In the genomic region with DNA sequence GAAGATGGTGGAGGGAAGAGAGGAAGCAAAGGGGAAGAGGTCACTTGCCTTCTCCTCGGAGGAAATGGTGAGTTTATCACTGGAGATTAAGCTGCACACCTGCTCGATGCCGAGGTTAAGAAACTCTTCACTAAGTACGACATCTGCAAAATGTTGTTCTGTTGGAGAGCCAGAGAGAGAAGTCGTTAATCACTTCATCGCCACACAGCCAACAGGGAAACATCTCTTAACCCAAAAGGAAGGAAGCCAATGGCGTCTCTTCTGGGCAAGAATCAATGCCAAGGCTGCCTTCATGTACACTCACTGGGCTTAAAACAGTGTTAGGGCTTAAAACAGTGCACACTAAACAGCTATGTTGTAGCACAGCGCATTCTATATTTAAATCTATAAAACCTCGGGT, we compare ENCODE assay signal across 30 mouse cellular contexts. TPM values are rescaled to one million over a fixed set of nuclear protein-coding genes. Genes with fewer than 3 reads are reported as not detected.
DNase-seq lines count a peak whose midpoint lies in the region; ATAC-seq and TF ChIP-seq lines count a peak whose summit lies in the region.
"Had no signal": no experiment of that assay in that cellular context is flagged by ENCODE, and none has a peak within 500 bp of the region (broad histone marks: within the 10 kb centered on the region; RNA-seq: fewer than 3 reads in every experiment).

No protein-coding gene starts in this region.

- no peak overlapping the region for H3K9ac ChIP-seq in forebrain, postnatal 0 days
- H3K9ac ChIP-seq in hindbrain, embryonic 11.5 days (ENCODE audit: low read depth, low read length) = no peak overlapping the region
- H3K9ac ChIP-seq: embryonic facial prominence, embryonic 13.5 days; heart, embryonic 15.5 days; hindbrain, embryonic 14.5 days; limb, embryonic 13.5 days; midbrain, embryonic 15.5 days had no signal

- TF ChIP-seq CTCF in forebrain, postnatal 0 days (IDR thresholded peaks at IDR 0.05; ENCODE audit: low read depth) = no peak

- 78% methylated on average over 9 of the region's 9 CpGs for WGBS in forebrain, postnatal 0 days
- WGBS in hindbrain, embryonic 11.5 days = 86% methylated on average over 9 of the region's 9 CpGs

- no peak overlapping the region for H3K4me3 ChIP-seq in forebrain, postnatal 0 days (ENCODE audit: low read depth, low read length)
- H3K4me3 ChIP-seq in hindbrain, embryonic 11.5 days (ENCODE audit: low read depth, low read length) = no peak overlapping the region
- H3K4me3 ChIP-seq: embryonic facial prominence, embryonic 13.5 days; heart, embryonic 15.5 days; layer of hippocampus, adult 2 months; left cerebral cortex, adult 2 months; limb, embryonic 13.5 days; midbrain, embryonic 15.5 days had no signal

- H3K27me3 ChIP-seq in forebrain, postnatal 0 days (ENCODE audit: insufficient read depth, low read length) = no peaks in the 10 kb centered on the region
- H3K27me3 ChIP-seq in hindbrain, embryonic 11.5 days (ENCODE audit: control insufficient read depth, insufficient read depth, low read length) = no peaks in the 10 kb centered on the region
- H3K27me3 ChIP-seq: embryonic facial prominence, embryonic 13.5 days; heart, embryonic 15.5 days; limb, embryonic 13.5 days; midbrain, embryonic 15.5 days had no signal

- peak; percentile 10 to 15 for DNase-seq in kidney, postnatal 36 days
- no peak for DNase-seq in kidney, postnatal 14 days
- peak; percentile 16 for DNase-seq in NIH3T3 (ENCODE audit: low read depth)
- peak; percentile 56 for DNase-seq in fat pad, adult 2 months (ENCODE audit: extremely low read depth, low read depth, low spot score)
- no peak for DNase-seq in forebrain, postnatal 0 days
- DNase-seq in hindbrain, embryonic 11.5 days (ENCODE audit: low spot score) = no peak
- DNase-seq in frontal cortex, postnatal 25 days (ENCODE audit: low spot score in 2 of 2) = no peak
- DNase-seq: adrenal gland, postnatal 14 days; B cell, adult 2 months; cerebellum, adult 11-12 months; cerebellum, adult 9-11 months; gastrocnemius, postnatal 36 days; kidney, adult 8-10 months; kidney, postnatal 10 days; right cerebral cortex, adult 18-20 months; spleen, adult 18-20 months; thymus, adult 18-20 months; thymus, postnatal 4 days had no signal

- H3K9me3 ChIP-seq in forebrain, postnatal 0 days (ENCODE audit: low read length) = no peaks in the 10 kb centered on the region
- H3K9me3 ChIP-seq in hindbrain, embryonic 11.5 days (ENCODE audit: control insufficient read depth, low read length) = no peaks in the 10 kb centered on the region
- H3K9me3 ChIP-seq: embryonic facial prominence, embryonic 13.5 days; heart, embryonic 15.5 days; limb, embryonic 13.5 days; midbrain, embryonic 15.5 days had no signal

- 0 out of 2 replicates have a peak, but pooled peaks cover 4% of the 10 kb centered on the region for H3K36me3 ChIP-seq in forebrain, postnatal 0 days (ENCODE audit: insufficient read depth)
- H3K36me3 ChIP-seq in hindbrain, embryonic 11.5 days (ENCODE audit: control insufficient read depth, insufficient read depth, low read length) = no peaks in the 10 kb centered on the region
- H3K36me3 ChIP-seq: heart, embryonic 15.5 days; midbrain, embryonic 15.5 days had no signal

- peak; percentile 49 for ATAC-seq in megakaryocyte, adult 5-6 weeks (ENCODE audit: poor library complexity, severe bottlenecking)
- no peak for ATAC-seq in forebrain, postnatal 0 days
- ATAC-seq in hindbrain, embryonic 11.5 days (ENCODE audit: low FRiP score) = no peak
- ATAC-seq: lung, postnatal 0 days; midbrain, embryonic 15.5 days had no signal

- no peak overlapping the region for H3K4me2 ChIP-seq in forebrain, postnatal 0 days (ENCODE audit: low read depth)
- no peak overlapping the region for H3K4me2 ChIP-seq in hindbrain, embryonic 11.5 days (replicated peaks; ENCODE audit: low read depth, low read length)
- H3K4me2 ChIP-seq: embryonic facial prominence, embryonic 13.5 days; heart, embryonic 15.5 days; hindbrain, embryonic 14.5 days; limb, embryonic 13.5 days; liver, embryonic 11.5 days; midbrain, embryonic 15.5 days had no signal

- no peaks in the 10 kb centered on the region for H3K4me1 ChIP-seq in forebrain, postnatal 0 days (ENCODE audit: insufficient read depth)
- no peaks in the 10 kb centered on the region for H3K4me1 ChIP-seq in hindbrain, embryonic 11.5 days (replicated peaks; ENCODE audit: control insufficient read depth, insufficient read depth, low read length)
- H3K4me1 ChIP-seq: embryonic facial prominence, embryonic 13.5 days; heart, embryonic 15.5 days; midbrain, embryonic 15.5 days had no signal

- no peak overlapping the region for H3K27ac ChIP-seq in forebrain, postnatal 0 days (ENCODE audit: low read depth, low read length)
- H3K27ac ChIP-seq in hindbrain, embryonic 11.5 days (ENCODE audit: low read depth, low read length) = no peak overlapping the region
- H3K27ac ChIP-seq: embryonic facial prominence, embryonic 13.5 days; heart, embryonic 15.5 days; hindbrain, embryonic 14.5 days; layer of hippocampus, adult 2 months; left cerebral cortex, adult 2 months; limb, embryonic 13.5 days; macrophage; midbrain, embryonic 15.5 days; stomach, postnatal 0 days had no signal

RNA-seq across cellular contexts. Expression of gene Msmo1, which starts 30.5 kb away (rescaled TPM):
- total RNA-seq in megakaryocyte, adult 5-6 weeks (2015) = 50.1 TPM in 2 replicates
- total RNA-seq in megakaryocyte, adult 5-6 weeks (2017) = 88.1 and 100 TPM in 2 replicates
- total RNA-seq in forebrain, postnatal 0 days (2014; rRNA removed) = 107 and 152 TPM in 2 replicates
- 102 and 133 TPM in 2 replicates for polyA plus RNA-seq in forebrain, postnatal 0 days (2015; fragmentation: Nextera tagmentation; extraction: Ambion mirVana)
- polyA plus RNA-seq in hindbrain, embryonic 11.5 days (2014; fragmentation: Nextera tagmentation; extraction: Ambion mirVana) = 236 and 238 TPM in 2 replicates

Comparison
In these comparisons a context has a peak if more than half of its experiments do, and no peak if none do; other contexts are left out.
1. DNase-seq: peak in kidney, postnatal 36 days (2 of 2), NIH3T3 (single experiment) and fat pad, adult 2 months (single experiment); none in kidney, postnatal 14 days (single experiment), forebrain, postnatal 0 days (single experiment), hindbrain, embryonic 11.5 days (single experiment) and frontal cortex, postnatal 25 days (0 of 2).